Mouse (Mus musculus): ENCODE measurements around the gene Tubb2a.

The Tubb2a gene

GRCm38 (mm10) chr13:34077492-34078271 is at the start of gene Tubb2a:
TSS of gene Tubb2a (minus strand) at chr13:34078007.
- peak; percentile 87 for DNase-seq (ENCODE audit: low spot score)

DNA sequence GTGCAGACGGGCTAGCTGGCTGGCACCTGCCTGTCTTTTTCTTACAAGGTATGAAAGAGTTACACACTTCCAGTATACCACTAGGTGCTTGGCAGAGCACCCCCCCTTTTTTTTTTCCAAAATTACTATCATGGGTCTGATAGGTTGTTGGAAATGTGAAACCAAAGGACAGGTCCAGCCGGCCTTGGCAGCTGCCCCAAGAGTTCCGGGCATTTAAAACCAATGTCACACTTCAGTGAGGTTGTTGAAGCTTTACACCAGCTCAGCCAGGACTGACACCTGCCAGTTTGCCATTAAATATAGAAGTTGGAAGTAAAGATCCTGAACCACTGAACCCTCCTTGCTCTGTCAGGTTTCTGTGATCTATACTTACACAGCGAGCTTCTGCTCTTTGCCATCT is 47.9 kb upstream of the Tubb2a start:
- DNase-seq (ENCODE audit: low spot score) = no peak

DNA sequence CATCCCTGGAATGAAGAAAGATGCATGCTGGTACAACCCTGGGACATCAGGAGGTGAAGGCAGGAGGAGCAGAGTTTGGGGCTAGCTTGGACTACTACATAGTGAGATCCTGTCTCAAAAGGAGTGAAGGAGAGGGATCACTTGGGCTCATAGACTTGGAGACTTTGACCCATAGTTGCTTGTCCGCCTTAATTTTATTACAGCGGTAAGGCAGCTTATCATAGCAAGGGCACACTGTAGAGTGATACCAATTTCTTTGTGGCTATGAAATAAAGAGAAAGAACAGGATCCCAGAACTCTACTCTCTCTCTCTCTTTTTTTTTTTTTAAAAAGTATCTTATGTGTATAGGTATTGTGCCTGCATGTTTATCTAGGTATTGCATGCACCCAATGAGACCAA is 42.7 kb upstream of the Tubb2a start:
- no peak for DNase-seq (ENCODE audit: low spot score)

DNA sequence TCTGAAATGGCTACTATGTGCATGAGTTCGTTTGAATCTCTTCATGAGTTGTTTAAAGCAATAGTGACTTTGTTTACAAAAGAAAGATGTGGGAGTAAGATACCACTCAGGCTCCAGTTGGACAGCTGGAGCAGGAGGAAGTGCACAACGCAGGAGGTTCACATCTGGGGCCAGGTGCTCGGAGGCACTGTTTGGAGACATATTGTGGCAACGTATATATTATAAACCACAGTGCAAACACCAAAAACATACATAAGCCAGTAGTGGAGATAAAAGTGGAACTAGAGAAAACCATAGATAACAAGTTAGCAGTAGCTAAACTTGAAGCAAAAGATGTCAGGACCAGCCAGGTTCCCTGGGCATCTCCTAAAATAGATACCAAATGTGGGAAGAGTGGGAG is 41.6 kb upstream of the Tubb2a start:
- DNase-seq (ENCODE audit: low spot score) = no peak

DNA sequence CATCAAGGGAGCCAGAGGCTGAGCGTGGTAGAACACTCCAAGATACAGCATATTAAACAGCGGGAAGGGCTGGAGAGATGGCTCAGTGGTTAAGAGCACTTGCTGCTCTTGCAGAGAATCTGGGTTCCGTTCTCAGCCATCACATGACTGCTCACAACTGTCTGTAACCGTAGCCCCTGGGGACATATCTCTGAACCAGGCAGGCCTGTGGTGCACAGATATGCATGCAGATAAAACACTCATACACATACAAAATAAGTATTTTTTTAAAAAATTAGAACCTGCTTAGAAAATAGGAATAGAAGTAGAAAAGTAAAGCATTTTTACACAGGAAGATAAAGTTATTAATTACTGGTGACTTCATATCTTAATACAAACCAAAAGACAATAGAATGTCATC is 41.0 kb upstream of the Tubb2a start:
- DNase-seq (ENCODE audit: low spot score) = no peak

GRCm38 (mm10) chr13:34116508-34116907 is 38.7 kb upstream of the Tubb2a start:
- DNase-seq (ENCODE audit: low spot score) = no peak

DNA sequence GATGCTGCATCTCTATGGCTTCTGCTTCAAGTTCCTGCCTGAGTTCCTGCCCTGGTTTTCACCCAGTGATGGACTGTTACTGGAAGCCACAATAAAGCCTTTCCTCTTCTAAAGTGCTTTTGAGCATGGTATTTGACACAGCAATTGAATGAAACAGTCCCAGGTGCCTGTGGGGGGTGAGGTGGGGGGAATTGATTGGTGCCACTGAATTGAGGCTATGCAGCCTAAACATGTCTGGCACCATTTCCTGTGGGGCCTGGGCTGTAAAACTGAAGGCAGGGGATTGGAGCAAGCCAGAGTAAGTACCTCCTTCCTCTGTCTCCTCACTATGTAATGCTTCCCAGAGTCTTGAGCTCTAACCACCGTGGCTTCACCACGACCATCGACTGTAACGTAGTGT is 36.8 kb upstream of the Tubb2a start:
- no peak for DNase-seq (ENCODE audit: low spot score)

DNA sequence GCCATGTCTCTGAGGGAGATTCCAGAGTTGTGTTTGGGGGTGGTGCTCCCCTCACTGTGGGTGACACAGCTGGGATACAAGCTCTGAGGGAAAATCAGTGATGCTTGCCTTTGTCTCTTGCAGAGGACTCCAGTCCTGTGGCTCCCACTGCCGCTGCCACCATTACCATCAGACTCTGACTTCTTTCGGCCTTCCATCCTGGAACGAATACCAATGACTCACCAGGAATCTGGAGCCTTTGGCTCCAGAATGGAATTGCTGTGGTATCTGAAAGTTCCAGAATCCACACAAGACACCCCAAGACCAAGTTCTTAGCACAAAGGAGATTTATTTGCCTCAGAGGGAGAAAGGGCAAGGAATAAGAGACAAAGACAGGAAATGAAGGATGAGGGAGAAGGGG is 35.3 kb upstream of the Tubb2a start:
- DNase-seq (ENCODE audit: low spot score) = no peak

GRCm38 (mm10) chr13:34112369-34113081 is 34.7 kb upstream of the Tubb2a start:
- no peak for DNase-seq (ENCODE audit: low spot score)

DNA sequence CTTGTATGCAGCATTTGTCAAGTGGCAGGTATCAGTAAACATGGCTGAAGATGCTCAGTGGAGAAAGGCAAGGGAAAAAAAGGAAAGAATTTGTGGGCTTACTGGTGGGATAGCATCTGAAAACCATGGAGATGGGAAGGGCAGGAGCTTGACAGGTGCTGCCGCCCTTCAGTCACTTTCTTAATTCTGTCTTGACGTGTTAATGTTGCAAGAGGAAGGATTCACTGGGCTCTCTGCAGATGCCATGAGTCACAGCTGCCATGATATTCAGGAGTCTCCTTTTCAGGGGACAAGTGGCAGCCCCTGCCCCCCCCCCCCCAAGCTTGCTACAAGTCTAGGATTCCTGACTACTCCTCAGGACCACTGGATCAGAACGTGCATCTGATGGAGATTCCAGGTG is 34.1 kb upstream of the Tubb2a start:
- DNase-seq (ENCODE audit: low spot score) = no peak

GRCm38 (mm10) chr13:34111019-34111418 is 33.2 kb upstream of the Tubb2a start:
- DNase-seq (ENCODE audit: low spot score) = no peak

DNA sequence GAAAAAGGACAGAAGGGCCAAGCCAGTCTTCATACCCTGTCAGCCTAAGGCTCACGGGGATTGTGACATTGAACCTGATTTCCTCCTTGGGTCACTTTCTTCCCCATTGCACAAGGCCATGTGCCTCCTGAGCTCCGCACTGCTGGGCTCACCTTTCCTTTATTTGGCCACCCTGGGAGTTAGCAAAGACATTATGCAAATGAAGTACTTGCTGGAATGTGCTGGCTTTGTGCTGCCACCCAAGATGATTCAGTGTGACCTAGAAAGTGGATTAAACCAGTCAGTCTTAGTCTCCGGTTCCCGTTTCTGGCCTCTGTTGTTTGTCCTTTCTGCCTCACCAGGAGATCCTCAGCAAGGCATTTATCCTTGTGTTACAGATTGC is 31.9 kb upstream of the Tubb2a start:
- no peak for DNase-seq (ENCODE audit: low spot score)

DNA sequence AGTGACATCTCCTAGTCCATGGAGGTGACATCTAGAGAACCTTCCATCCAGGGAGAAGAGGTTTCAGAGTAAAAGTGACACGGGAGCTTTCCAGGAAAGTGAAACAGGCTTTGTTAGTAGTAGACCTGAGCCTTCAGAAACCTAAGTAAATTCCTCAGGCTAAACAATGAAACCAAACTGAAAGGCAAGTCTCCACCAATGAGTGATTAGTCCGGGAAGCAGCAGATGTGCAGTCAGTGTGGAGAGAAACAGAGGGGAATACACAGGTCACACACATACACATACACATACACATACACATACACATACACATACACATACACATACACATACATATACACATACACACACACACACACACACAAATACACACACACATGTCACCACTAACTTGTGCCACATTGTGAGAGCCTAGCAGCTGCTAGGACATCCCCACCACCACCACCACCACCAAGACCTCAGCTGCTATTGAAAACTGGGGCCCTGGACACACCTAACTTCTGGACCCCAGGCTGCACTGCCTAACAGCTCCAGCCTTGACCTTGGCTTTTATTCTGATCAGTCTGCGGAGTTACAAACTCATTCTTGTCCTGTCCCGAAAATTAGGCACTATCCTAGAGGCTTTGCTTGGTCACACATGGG is 31.3 kb upstream of the Tubb2a start:
- DNase-seq (ENCODE audit: low spot score) = no peak

- DNase-seq (ENCODE audit: low spot score) = no peak
Observed at GRCm38 (mm10) chr13:34106999-34107398, 29.2 kb upstream of the Tubb2a start.

DNA sequence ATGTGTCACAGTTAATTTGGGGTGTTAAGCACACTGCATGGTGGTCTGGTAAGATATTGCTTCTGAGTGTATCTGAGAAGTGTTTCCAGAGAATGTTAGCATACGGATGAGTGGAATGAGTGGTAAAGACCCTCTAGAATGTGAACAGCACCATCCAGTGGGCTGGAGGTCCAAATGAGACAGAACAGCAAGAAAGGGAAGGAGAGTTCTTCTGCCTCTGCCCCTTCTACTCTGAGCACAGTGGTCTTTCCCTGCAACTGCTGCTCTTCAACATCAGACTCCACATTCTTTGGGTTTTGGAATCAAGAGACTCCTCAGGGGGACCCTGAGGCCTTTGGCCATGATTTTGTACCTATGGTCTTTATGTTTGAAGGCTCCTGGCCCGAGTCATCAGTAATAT is 28.4 kb upstream of the Tubb2a start:
- no peak for DNase-seq (ENCODE audit: low spot score)

- DNase-seq (ENCODE audit: low spot score) = no peak
Observed at GRCm38 (mm10) chr13:34105364-34105763, 27.6 kb upstream of the Tubb2a start.

GRCm38 (mm10) chr13:34101908-34102307 is 24.1 kb upstream of the Tubb2a start:
- DNase-seq (ENCODE audit: low spot score) = no peak

GRCm38 (mm10) chr13:34101247-34101646 is 23.4 kb upstream of the Tubb2a start:
- DNase-seq (ENCODE audit: low spot score) = no peak

DNA sequence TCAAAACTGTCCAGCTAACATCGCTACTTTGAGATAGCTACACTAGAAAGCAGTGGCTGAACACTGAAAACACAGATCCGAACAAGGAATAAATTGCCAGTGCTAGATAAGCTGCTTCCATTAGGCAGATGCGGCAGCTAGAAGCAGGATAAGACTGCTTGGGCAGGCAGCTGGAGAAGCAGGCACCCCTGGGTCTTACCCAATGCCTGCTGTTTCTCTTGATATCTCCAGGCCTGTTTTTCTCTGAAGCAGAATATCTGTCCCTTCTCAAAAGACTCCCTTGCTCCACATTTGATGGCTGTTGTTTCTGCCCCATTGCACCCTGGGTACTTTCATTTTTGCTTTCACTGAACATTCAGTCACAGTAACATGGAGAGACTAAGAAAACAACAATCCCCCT is 22.9 kb upstream of the Tubb2a start:
- DNase-seq (ENCODE audit: low spot score) = no peak

DNA sequence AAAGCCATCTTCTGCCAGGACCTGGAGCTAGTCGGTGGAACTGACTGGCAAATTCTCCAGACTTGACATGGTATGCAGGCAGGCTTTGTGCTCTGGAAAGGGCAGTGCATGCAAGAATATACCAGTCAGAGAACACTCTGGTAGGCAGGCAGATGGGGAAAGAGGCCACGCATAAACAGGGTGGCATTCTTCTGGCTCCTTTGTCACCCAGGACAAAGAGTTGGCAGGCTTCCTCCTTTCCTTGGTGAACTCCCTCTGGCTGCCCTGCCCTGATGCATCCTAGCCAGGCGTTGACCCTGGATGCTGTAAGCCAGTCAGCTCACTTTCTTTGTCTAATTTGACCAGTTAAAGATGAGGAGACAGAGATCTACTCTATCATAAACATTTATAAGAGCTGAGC is 19.3 kb upstream of the Tubb2a start:
- DNase-seq (ENCODE audit: low spot score) = no peak

- no peak for DNase-seq (ENCODE audit: low spot score)
Observed at GRCm38 (mm10) chr13:34096455-34096854, 18.6 kb upstream of the Tubb2a start.

GRCm38 (mm10) chr13:34095542-34096435 is 18.0 kb upstream of the Tubb2a start:
- DNase-seq (ENCODE audit: low spot score) = no peak
